In genomic region chr16:49580708-49581107, GRCm38 (mm10) we compare ENCODE assay signal across 21 mouse cellular contexts.
A peak's percentile ranks its signal among the peaks of the same experiment; 100 is the strongest.
DNase-seq lines count a peak whose midpoint lies in the region; ATAC-seq lines count a peak whose summit lies in the region.
"Had no signal": no experiment of that assay in that cellular context is flagged by ENCODE, and none has a peak within 500 bp of the region (broad histone marks: within the 10 kb centered on the region; RNA-seq: fewer than 3 reads in every experiment).

No protein-coding gene starts in this region.

- no peak overlapping the region for H3K9ac ChIP-seq in heart, embryonic 11.5 days (ENCODE audit: low read depth, low read length)
- H3K9ac ChIP-seq in kidney, embryonic 15.5 days = no peak overlapping the region
- H3K9ac ChIP-seq: embryonic facial prominence, embryonic 12.5 days; forebrain, postnatal 0 days; hindbrain, embryonic 15.5 days; limb, embryonic 13.5 days; liver, embryonic 13.5 days had no signal

- no peaks in the 10 kb centered on the region for H3K27me3 ChIP-seq in heart, embryonic 11.5 days (ENCODE audit: control insufficient read depth, insufficient read depth, low read length)
- H3K27me3 ChIP-seq in kidney, embryonic 15.5 days = no peaks in the 10 kb centered on the region
- H3K27me3 ChIP-seq: embryonic facial prominence, embryonic 12.5 days; hindbrain, embryonic 15.5 days; limb, embryonic 13.5 days; liver, embryonic 13.5 days; megakaryocyte, embryonic 14.5 days had no signal

- no peak overlapping the region for H3K4me3 ChIP-seq in heart, embryonic 11.5 days (ENCODE audit: low read depth, low read length)
- H3K4me3 ChIP-seq in kidney, embryonic 15.5 days (replicated peaks) = no peak overlapping the region
- H3K4me3 ChIP-seq: embryonic facial prominence, embryonic 12.5 days; hindbrain, embryonic 15.5 days; limb, embryonic 13.5 days; liver, embryonic 13.5 days; megakaryocyte, embryonic 14.5 days had no signal

- no peaks in the 10 kb centered on the region for H3K4me1 ChIP-seq in heart, embryonic 11.5 days (ENCODE audit: control insufficient read depth, insufficient read depth, low read length)
- H3K4me1 ChIP-seq in kidney, embryonic 15.5 days = no peaks in the 10 kb centered on the region
- H3K4me1 ChIP-seq: embryonic facial prominence, embryonic 12.5 days; hindbrain, embryonic 15.5 days; limb, embryonic 13.5 days; liver, embryonic 13.5 days had no signal

- no peak overlapping the region for H3K27ac ChIP-seq in heart, embryonic 11.5 days (ENCODE audit: low read depth, low read length)
- no peak overlapping the region for H3K27ac ChIP-seq in kidney, embryonic 15.5 days
- H3K27ac ChIP-seq: embryonic facial prominence, embryonic 12.5 days; hindbrain, embryonic 15.5 days; limb, embryonic 13.5 days; liver, embryonic 13.5 days had no signal

- ATAC-seq in heart, embryonic 11.5 days (replicated peaks; ENCODE audit: insufficient number of reproducible peaks, low FRiP score, low TSS enrichment) = no peak
- no peak for ATAC-seq in kidney, embryonic 15.5 days (replicated peaks; ENCODE audit: low FRiP score)
- ATAC-seq: forebrain, postnatal 0 days had no signal

- peak; percentile 49 for DNase-seq in heart, adult 8-10 months (ENCODE audit: low spot score)
- DNase-seq in kidney, postnatal 14 days = peak; percentile 2
- peak; percentile 19 for DNase-seq in lung, postnatal 10 days
- no peak for DNase-seq in adrenal gland, postnatal 14 days
- no peak for DNase-seq in urinary bladder, postnatal 25 days (ENCODE audit: low spot score)
- DNase-seq: adrenal gland, adult 2 months; cerebellum, adult 2 months; cerebellum, postnatal 25 days; forebrain, postnatal 0 days; gastrocnemius, postnatal 25 days; layer of hippocampus, adult 9-11 months; liver, embryonic 13.5 days; midbrain, embryonic 14.5 days; retina, postnatal 1 day; right cerebral cortex, postnatal 25 days had no signal

- H3K36me3 ChIP-seq in heart, embryonic 11.5 days (ENCODE audit: control insufficient read depth, insufficient read depth, low read length) = no peaks in the 10 kb centered on the region
- H3K36me3 ChIP-seq in kidney, embryonic 15.5 days = no peaks in the 10 kb centered on the region
- H3K36me3 ChIP-seq: embryonic facial prominence, embryonic 12.5 days; hindbrain, embryonic 15.5 days; limb, embryonic 13.5 days; liver, embryonic 13.5 days had no signal

- 84% methylated on average over 6 of the region's 6 CpGs for WGBS in heart, embryonic 11.5 days (ENCODE audit: insufficient replicate concordance)
- WGBS in kidney, embryonic 15.5 days = 84% methylated on average over 6 of the region's 6 CpGs

- H3K9me3 ChIP-seq in heart, embryonic 11.5 days (replicated peaks; ENCODE audit: control insufficient read depth, low read length) = no peaks in the 10 kb centered on the region
- H3K9me3 ChIP-seq in kidney, embryonic 15.5 days (replicated peaks) = no peaks in the 10 kb centered on the region
- H3K9me3 ChIP-seq: embryonic facial prominence, embryonic 12.5 days; hindbrain, embryonic 15.5 days; limb, embryonic 13.5 days; liver, embryonic 13.5 days; megakaryocyte, embryonic 14.5 days had no signal

- no peak overlapping the region for H3K4me2 ChIP-seq in heart, embryonic 11.5 days
- no peak overlapping the region for H3K4me2 ChIP-seq in kidney, embryonic 15.5 days
- H3K4me2 ChIP-seq: embryonic facial prominence, embryonic 12.5 days; hindbrain, embryonic 15.5 days; limb, embryonic 13.5 days; liver, embryonic 13.5 days had no signal

Comparison
In these comparisons a context has a peak if more than half of its experiments do, and no peak if none do; other contexts are left out.
1. DNase-seq: peak in heart, adult 8-10 months (single experiment), kidney, postnatal 14 days (single experiment) and lung, postnatal 10 days (single experiment); none in adrenal gland, postnatal 14 days (single experiment) and urinary bladder, postnatal 25 days (single experiment).